Mouse (Mus musculus): Measurements from ENCODE around the gene Gpc5.

The Gpc5 gene

DNA sequence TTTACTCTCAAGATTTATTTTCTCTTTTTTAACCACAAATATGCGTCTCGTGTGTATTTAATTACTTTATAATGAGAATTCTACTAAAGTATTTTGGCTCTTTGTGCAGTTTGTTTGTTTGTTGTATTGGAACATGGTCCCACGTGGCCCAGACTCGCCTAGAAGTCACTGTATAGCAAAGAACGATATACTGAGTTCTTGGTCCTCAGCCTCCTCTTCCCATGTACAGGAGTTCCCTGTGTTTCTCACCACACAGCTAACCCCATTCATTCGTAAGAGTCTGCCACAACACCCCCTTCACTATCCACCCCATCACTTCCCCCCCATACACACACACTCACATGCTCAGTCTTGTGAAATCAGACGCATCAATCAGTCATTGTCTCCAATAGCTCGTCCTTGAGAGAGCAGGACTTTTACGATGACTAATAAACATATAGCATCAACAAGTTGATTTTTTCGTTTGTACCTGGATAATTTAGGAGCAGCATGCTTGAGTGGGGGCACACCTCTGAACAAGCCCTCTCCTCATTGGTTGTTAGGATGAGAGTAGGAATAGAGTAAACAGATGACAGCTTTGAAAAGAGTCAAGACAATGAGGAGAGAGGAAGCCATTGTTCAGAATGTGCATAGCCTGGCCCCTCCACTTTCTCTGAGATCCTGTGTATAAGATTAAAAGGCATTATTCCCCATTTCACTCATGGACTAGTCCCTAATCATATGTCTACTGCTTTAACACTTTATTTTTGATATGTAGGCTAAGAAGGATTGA is 740.0 kb downstream of the Gpc5 start:
- DNase-seq (ENCODE audit: low spot score): no peak

DNA sequence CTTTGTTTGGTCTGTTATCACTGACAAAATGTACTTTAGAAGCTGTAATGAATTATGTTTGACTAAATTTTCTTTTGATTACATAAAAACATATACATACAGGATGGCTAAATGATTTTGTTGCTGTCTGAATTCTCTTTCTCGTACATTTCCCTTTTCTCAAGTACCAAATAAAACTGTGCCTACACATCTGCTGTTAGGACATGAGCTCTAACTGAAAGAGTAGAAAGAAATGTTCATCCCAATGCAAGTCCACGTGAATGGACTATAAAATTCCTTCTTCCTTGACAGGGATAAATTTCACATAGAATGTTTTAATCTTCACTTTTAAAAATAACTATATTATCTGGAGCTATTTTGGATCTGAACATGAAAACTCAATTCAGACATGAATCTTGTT is 751.8 kb downstream of the Gpc5 start:
- DNase-seq (ENCODE audit: low spot score): no peak

DNA sequence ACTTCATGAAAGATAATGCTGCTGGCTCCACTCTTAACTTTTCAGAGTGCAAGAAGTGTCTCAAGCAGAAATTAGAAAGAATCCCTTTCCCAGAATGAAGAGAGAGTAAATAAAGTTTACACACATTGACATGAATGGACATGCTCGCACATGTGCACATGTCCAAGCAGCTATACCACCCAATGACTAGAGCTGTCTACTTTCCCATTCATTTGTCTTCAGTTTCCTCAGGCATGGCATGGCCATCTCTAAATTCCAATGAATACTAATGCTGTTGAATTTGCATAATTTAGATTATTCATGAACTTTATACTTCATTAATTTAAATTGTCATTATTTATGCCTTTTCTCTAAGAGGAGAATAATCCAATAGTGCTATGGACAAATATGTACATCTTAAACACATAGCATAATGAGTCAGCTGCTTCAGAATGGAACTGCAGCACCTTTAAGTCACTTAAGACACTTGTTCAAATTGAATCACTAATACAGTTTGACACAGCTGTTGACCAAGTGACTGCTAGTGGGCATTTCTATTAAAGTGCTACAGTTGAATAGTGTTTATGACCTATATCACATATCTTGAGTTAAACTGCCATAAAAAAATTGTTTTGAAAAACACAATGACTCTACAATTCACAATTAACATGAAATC is 752.9 kb downstream of the Gpc5 start:
- no peak for DNase-seq (ENCODE audit: low spot score)

DNA sequence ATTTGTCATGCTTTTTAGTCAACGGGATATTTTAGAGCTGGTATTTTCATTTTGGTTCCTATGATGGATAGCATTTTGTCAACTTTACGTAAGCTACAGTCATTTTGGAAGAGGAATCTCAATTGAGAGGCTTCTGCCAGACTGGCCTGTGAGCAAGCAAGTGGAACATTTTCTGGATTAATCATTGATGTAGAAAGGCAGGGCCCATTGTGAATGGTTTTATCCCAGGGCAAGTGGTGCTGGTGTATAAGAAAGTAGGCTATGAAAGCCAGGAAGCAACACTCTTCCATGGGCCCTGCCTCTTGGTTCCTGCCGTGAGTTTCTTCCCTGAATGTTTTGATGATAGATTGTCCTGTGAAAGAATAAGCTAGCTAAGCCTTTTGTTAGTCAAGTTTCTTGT is 777.1 kb downstream of the Gpc5 start:
- DNase-seq (ENCODE audit: low spot score): no peak

DNA sequence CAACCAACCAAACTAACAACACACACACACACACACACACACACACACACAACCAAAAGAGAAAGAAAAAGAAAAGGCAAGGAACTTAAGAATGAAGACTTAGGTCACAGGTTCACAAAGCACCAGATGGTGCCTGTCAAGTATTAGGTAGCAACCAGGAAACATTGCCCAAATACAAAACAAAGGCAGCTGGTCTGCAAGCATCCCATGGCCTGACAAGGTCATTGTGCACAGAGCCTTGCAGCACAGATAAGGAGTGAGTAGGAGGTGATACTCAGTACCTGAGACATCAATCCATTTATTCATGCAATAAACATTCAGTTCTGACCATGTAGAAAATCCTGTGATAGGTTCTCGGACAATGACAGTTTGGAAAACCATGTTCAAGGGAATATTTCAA is 884.0 kb downstream of the Gpc5 start:
- DNase-seq (ENCODE audit: low spot score): no peak

DNA sequence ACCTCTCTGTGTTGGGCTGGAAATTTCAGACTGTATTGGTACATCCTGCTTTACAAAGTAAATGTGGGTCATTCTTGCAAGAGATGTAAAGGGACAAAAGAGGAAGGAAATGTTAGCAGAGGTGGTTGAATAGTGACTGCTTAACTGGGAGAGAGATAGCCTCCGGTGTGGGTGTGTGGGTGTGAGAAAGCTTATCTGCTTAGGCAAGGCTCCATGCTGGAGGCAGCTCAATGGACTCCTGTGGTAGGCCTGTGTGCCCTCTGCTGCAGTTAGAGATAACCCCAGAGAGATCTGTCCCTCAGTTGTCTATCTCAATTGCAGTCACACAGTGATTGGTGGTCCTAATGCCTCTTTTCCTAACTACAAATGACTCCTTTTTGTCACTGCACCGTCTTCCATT is 887.2 kb downstream of the Gpc5 start:
- no peak for DNase-seq (ENCODE audit: low spot score)

DNA sequence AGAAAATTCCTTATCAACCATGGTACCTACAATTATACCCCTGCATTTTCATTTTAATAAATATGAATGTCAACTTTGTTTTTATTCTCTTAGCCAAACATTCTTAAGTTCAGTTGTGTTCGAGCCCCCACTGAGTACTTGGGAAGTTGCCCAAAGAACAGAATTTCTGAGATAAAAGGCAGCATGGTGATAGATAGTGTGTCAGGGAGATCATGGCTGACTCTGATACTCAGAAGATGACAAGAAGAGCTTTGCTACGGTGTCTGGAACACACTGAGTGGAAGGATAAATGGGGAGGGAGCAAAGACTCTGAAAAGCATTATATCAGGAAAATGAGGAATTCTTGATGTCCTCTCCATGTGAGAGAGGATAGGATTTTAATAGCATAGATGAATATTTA is 898.7 kb downstream of the Gpc5 start:
- DNase-seq (ENCODE audit: low spot score): no peak

DNA sequence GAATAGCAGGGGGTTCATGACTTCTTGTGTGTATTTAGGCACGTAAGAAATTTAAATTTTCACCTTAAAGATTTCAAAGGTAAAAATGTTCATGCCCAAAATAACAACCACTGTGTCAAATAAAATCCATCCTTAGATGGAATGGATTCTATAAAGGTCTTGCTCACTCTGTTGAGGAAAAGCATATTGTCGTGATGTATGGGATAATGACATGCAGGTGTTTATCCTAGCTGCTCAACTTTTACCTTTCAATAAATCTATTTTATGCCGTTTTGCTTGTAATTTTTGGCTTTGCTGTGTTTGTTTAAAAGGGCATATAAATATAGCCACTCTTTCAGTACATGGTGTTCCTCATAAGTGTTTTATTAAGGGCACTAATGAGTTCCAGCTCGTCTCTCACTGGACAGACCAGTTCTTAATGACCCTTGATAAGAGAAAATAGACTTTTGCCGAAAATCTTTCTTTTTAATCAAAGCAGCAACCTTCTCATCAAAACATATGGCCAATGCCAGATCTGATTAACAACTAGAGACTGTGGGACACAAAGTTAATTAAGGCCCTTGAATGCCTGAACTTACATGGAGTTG is 901.6 kb downstream of the Gpc5 start:
- DNase-seq (ENCODE audit: low spot score): no peak

DNA sequence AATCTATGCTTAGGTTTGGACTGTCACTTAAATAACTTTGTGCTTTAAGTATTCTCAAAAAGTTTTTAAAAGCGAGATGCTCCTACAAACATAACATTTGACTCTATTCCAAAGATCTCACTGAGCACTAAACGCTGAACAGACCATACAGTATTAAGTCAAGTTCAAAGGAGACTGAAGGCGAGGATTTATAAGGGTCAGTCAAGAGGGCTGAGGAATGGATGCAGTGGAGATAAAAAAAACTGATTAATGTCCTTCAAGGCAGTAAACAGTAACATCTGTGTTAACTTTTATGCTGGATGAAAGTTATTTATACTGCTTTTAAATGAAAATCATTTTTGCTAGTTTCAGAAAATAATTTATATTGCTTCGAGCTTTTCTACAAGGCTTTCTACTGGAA is 906.9 kb downstream of the Gpc5 start:
- no peak for DNase-seq (ENCODE audit: low spot score)

DNA sequence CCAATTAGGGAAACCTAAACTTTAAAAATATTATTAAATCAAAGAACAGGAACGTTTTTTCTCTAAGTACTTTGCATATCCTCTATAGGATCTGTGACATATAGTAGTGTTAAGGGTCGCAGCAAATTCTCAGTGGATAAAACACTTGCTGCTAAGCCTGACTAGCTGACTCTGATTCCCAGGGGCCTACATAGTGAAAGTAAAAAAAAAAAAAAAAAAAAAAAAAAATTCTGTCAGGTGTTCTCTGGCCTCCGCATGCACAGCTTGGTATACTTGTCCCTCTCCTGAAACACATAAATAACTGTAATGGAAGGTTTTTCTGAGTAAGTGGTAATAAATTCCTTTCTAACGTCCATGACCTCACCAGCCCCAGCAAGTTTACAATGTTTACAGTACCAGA is 995.0 kb downstream of the Gpc5 start:
- DNase-seq (ENCODE audit: low spot score): no peak

DNA sequence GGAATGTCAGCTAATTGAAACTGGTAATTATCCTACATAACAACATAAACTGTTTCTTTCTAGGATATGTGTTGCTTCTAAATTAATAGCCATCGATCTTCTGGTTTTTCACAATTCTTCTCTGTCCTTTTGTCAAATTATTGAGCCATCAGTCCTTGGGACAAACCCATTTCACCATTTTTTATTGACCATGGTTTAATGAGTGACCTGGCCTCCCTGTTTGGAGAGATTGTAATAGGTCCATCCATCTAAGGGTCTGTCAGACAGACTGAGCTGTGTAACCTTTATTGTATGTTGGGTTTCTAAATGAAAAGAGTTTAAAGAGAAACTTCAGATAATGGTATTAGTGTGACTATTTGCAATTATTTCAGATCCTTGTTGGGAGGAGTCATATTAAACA is 1035.9 kb downstream of the Gpc5 start:
- no peak for DNase-seq (ENCODE audit: low spot score)

DNA sequence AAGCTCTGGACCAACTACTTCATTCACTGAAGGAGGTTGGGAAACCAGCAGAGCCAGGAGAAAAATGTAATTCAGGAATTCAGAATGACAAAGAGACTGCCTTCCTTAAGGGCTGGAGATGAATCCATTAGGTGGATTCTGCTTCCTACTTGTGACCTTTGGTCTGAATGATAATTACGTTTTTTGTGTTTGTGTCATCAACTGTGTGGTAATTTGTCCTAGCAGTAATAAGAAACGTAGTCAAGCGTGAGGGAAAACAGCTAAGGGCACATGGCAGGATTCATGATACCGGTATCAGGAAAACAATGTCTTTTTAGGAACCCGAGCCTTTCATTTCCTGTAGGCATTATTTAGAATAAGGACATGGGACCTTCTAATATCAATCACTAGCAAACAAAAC is 1045.3 kb downstream of the Gpc5 start:
- DNase-seq (ENCODE audit: low spot score): no peak

DNA sequence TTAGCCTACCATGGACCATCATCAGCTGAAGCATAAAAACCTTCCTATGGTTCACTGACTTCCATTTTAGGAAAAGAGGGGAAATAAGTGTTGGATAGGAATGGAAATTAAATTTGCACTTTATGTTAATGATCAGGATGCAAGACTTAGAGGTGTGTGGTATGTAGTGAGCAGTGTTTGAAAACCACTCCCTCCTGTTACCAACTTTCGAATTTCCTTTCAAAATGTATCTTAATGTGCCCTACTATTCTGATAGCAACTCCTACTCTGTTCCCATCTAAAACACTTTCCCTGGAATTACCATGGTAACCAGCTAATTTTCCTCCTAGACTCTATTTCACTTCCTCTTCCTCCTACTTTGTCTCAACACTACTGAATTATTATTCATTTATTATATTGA is 1045.8 kb downstream of the Gpc5 start:
- no peak for DNase-seq (ENCODE audit: low spot score)

DNA sequence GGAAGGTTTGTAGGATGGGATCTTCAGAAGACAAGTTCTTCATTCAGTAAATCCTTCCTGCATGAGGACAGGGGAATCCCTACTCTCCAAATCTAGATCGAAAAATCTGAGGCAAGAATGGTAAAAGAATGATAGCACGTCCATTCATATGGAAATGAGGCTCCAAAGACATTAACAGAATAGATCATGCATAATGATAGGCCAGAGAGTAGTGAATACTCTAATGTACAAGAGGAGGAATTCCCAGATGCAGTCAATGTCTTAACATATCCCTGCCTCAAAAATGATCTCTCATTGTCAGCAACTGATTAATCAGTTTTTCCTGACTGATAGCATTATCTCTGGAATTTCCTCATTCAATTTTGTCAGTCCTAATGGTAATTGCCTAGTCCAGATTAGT is 1070.6 kb downstream of the Gpc5 start:
- no peak for DNase-seq (ENCODE audit: low spot score)

DNA sequence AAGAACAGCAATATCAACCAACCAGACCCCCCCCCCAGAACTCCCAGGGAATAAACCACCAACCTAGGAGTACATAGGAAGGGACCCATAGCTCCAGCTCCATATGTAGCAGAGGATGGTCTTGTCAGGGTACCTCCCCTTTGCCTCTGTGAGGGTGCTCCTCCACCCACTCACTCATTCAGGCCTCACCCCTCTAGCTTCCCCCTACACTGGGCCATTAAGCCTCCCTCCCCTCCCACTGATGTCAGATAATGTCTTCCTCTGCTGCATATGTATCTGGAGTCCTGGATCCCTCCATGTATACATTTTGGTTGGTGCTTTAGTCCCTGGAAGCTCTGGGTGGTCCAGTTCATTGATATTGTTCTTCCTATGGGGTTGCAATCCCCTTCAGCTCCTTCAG is 1075.4 kb downstream of the Gpc5 start:
- no peak for DNase-seq (ENCODE audit: low spot score)

DNA sequence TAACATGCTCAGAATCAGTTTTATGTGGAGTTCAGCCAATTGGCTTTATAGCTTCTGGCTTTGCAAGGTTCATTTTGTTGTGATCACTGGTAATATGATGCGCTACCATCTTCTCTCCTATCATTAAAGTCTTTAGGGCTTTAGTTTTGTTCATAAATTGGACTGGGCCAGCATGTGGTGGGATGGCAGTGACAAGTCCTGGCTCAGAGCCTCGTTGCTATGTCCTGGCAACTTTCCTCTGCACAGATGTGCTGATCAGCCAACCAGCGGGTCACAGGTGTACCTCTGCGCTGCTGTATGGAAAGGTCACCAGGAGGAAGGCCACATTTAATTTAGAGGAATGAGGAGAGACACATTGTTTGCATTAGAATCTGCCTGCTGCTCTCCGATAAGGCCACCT is 1077.1 kb downstream of the Gpc5 start:
- DNase-seq (ENCODE audit: low spot score): no peak

DNA sequence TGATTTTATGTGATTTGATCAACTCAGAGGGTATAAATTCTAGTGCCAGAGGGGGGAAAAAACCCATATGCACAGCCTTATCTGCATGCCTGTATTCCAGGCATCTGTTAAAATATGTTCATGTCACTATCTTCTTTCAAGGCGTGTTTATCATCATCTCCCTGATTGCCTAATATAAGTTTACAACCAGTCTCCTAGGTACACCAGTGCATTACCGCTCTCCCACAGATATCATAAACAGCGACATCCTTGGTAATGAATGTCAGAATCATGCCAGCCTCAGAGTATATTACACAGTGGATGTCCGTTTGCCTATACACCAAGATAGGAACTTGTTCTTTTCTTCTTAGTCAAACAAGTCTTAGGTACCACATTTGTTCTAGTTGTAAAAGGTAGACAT is 1095.0 kb downstream of the Gpc5 start:
- DNase-seq (ENCODE audit: low spot score): no peak

DNA sequence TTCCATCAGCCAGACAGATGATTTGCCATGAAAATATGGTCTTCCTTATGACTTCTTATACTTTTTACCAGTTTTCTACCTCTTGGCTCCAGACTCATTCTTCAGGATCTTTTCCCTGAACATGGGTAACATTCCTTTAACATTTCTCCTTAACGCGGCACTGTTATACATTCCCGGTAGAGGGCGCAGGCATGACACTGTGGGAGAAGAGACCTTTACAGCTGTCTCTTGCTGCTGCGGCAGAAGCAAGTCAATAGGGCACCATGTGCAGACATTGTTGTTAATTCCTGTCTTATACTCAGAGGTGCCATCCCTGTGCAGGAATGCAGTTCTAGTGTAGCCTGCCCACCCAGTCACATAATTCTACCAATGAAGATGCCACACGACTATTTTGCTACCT is 1115.0 kb downstream of the Gpc5 start:
- DNase-seq (ENCODE audit: low spot score): no peak

DNA sequence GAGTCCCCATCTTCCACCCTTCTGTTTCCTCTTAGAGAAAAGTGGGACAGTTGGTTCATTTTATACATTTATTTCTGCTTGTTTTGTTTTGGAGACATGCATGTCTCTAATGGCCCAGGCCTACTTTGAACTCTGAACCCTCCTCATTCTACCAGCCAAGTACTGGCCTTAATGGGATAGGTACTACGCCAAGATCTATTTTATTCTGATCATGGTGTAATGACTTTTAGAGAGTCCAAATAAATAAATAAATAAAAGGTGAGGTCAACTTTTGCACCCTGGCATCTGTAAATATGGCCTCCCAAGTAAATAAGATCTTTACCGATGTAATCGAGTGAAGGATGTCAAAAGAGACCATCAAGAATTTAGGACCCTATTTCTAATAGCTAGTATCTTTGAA is 1116.6 kb downstream of the Gpc5 start:
- DNase-seq (ENCODE audit: low spot score): no peak

DNA sequence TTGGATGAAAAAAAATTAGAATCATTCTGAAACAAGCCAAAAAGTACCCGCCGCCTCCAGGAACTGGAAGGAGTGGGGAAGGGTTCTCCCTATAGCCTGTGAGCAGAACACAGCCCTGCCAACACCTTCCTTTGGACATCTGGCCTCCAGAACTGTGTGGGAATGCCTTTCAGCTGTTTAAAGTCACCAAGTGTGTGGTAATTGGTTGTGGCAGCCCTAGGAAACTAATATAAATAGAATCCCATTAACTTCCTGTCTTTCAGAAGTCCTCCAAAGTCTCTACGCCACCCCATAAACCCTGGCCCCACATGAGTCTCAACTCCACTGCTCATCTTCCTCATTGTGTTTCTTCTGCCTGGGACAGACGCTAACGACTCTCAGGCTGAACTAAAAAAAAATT is 1117.0 kb downstream of the Gpc5 start:
- no peak for DNase-seq (ENCODE audit: low spot score)

DNA sequence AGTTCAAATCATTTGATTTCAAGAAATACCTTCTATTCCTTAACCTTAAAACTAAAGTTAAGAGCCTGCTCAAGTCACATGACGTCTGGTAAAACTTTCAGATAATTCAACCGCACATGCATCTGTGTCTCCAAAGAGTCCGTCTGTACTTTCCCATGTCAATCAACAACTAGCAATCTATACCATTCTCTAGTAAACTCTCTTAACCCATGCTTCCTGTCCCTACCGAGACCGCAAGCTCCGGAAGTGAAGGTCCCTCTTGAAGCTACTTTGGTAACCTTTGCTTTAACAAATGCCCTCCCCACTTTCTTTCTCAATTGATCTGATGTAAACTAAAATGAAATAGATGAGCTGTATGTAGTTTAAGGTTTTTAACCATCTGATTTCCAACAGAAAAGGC is 1118.3 kb downstream of the Gpc5 start:
- DNase-seq (ENCODE audit: low spot score): no peak

DNA sequence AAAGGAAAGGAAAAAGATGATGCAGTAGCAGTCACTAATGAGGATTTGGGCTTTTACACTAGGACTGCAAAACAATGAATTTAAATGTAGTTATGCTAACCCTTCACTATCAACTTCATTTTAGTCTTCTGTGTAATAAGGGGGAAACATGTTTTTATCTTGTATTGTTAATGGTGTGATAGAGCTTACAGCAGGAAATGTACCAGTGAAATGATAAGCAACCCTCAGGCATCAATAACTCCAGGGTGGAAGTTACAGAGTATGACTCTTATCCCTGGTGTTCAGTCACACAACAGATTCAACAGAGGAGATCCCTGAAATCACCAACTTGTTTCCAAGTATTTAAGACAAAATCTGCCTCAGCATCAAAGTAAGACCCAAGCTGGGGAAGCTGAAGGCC is 1120.0 kb downstream of the Gpc5 start:
- no peak for DNase-seq (ENCODE audit: low spot score)

DNA sequence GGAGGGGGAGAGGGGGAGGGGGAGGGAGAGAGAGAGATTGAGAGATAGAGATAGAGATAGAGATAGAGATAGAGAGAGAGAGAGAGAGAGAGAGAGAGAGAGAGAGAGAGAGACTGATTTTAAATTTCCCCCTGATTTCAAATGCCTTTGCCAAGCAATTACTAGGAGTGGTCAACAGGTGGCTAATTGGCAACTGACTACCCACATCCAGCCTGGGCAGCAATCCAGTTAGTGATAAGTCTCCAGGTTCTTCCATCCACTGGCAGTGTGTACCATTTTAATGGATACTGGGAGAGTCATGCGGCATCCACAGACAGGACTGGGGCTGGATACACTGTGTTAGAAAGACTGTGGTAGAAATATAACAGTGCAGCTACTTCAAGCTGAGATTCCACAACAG is 1166.1 kb downstream of the Gpc5 start:
- DNase-seq (ENCODE audit: low spot score): no peak

DNA sequence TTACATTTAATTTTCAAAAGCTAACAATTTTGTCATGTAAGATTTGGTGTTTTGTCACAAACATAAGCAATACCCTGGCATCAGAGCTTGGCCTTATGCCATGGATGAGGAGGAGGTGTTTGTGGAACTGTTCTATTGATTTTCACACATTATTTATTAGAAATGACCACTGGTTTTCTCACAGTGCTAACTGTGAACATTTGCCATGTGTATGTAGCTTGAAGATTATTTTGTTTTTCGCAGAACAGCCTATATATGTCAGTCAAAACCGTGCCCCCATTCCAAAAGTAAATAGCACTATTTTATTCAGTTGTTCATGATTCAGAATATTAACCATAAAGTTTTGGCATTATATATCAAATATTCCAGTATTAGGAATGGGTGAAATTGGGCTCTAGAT is 1216.5 kb downstream of the Gpc5 start:
- DNase-seq (ENCODE audit: low spot score): no peak
